Mouse (Mus musculus) heart, adult 18-20 months (tissue): ENCODE results near the gene Frmd5. TPM values are rescaled to one million over a fixed set of nuclear protein-coding genes. Genes with fewer than 3 reads are reported as not detected.

Source experiments
- DNase-seq, 2 experiments: peaks; one replicate each; pipeline ENCODE4 v3.0.0; 2021 to 2022; ENCODE audit warnings: mixed read lengths in 1 of 2
- total RNA-seq, 2 experiments: library from RNA; stranded (reverse); gene quantifications; 2 replicates each; pipeline ENCODE4 v1.2.3; 2021

The Frmd5 gene
- total RNA-seq, 2 experiments from 2014 or later, result 258 to 268 TPM

DNA sequence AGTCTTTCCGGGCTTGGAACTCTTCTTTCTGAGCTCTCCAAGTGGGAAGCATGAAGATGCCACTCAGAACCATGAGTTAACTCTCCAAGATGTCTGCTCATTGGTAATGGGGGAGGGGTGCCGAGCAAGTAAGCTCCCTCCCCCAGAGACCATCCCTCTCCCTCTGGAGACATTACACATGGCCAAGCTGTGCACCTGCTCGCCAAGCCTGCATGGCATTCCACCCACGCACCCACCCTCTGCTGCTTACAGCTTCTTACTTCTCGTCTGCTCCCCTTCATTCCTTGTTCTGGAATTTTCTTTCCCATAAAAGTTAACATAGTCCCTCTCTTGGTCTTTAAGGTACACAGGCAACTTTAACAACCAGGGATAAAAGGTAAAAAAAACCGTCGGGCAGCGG, 123.3 kb downstream of the Frmd5 start:
- DNase-seq, result no peak

DNA sequence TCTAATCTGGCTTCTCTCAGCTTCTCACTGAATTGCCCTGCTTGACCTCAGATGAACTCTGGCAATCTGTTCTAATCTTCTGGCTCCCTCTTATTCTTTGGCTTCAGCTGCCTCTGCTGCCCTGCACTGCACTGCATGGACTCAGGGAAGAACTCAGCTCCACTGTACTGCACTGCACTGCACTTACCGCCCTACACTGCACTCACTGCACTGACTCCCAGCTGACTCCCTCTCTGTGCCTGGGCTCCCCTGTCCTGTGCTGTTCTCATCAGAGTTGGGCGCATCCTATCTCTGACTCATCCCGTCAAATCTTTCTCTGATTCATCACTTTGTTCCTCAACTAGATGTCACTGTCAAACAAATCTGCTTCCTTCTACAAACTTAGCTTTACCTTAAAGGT, 124.5 kb downstream of the Frmd5 start:
- no peak for DNase-seq

DNA sequence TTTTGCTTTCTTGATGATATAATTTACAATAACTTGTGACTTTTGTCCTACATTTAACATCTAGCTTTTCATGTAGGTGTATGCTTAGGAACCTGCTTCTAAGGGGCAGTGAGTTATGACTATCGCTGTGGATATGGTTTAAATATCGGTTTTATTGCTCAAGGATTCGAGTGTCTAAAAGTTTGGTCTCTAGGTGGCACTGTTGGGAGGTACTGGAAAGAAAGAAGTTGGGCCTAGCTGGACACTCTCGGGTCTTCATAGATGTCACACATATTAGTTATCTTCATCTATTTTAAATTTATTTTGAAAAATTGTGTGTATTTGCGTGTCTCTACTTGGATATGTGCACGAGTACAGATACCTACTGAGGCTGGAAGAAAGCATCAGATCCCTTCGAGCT, 127.2 kb downstream of the Frmd5 start:
- no peak for DNase-seq

DNA sequence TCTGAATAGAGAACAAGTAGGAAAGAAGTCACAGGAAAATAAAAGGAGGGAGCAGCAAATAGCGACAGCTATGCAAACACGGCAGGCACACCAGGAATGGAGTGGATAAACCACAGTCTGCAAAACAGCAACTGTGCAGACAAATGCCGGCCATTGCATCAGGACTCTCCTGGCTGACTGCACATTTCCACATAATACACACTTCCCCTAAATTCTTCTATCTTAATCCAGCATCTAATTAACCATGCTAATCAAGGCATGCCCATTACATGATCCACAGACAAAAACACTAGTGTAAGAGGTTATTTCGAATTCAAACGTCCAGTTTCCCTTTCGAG, 129.3 kb downstream of the Frmd5 start:
- no peak for DNase-seq

DNA sequence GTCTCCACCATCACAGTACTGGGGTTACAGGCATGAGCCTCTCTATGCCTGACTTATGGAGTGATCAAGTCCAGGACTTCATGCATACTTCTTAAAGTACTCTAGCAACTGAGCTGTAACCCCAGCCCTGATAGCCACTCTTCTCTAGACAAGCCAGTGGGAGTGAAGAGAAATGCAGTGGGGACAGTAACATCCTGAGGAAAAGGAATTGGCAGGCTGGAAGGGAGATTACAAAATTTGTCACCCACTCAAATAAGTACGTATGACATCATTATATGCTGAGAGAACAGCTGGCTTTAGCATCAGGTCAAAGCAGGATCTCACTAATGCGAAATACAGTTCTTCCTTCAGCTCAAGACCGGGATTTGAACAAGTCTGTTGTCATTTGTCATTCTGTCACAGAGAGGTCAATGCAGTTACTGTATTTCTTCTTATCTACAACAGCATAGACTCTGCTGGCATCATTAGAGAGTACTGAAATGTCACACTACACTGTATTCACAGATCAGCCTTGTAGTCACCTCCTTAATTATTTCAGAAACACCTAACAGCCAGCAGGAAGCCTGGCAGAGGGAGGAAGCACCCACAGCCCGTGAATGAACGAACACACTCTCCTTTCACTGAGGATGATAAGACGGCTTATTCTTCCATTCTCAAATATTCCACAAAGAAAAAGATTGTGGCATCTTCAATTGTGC, 129.8 kb downstream of the Frmd5 start:
- DNase-seq, result peak; percentile 22 to 32

DNA sequence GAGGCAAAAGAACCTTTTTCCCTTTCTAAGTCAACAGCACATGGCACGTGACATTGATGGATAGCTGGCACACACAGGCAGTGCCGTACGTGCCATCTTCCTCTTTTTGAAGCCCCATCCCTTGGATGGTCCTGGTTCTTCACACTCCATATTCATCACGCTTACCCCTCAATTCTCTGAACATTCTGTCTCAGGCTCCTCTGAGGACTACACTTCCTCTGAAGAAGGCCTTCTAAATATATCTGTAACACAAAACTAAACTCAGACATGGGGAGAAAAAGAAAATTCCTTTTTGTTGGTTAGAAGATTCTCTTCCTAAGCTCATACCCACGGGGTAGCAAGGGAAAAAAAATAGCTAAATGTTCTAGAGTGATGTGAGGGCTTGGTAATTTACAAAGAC, 131.0 kb downstream of the Frmd5 start:
- no peak for DNase-seq

DNA sequence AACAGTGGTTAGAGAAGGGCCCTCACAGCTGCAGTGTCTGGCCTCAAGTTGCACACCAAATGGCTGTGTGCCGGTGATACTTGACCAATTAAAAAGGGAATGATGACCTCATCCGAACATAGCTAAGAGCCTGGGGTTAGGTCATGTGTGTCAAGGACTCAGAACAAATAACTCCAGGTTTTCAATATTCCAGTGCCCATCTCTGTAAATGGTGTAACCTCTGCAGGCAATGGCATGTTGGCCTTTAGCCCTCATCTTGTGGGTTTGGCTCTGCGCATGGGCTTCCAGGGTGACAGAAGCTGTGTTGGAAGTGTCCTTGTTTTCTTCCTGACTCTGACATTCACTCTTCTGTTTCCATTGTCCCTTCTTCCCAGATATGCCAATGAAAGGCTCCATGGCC, 131.8 kb downstream of the Frmd5 start:
- peak; percentile 51 to 55 for DNase-seq

DNA sequence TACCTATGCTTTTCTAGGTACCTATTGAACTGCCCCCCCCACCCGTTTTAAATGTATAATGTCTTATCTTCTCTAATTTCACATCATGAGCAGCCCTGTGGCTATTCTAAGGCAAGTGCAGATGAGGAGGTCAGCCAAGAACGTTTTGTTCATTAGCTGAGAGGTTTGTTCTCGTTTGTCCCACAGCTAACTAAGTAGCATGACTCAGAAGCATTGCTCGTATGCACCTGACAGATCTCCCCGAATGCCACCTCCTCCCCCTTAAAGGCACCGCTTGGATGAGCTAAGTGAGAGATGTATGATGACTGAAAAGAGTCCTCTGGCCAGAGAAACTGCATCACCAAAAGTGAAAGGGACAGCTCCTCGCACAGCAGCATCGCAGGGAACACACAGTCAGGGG, 132.7 kb downstream of the Frmd5 start:
- DNase-seq, result peak; percentile 62 to 79

DNA sequence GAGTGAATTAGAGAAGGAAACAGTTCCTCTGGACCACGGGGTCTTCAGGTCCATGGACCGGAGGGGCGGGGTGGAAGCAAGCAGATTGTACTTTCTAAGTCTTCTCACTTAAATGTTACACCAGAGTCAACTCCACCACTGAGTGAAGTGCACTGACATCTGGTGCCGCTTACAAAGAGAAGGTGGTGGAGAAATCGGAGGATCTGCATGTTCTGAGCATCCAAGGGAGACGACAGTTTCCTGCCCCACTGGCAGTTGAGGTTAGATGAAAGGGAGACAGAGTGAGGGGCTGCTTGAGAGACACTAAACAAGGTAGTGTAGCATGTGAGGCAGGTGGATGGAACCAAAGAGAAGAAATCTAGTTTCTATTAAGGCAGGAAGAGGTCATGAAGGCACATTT, 137.0 kb downstream of the Frmd5 start:
- no peak for DNase-seq

DNA sequence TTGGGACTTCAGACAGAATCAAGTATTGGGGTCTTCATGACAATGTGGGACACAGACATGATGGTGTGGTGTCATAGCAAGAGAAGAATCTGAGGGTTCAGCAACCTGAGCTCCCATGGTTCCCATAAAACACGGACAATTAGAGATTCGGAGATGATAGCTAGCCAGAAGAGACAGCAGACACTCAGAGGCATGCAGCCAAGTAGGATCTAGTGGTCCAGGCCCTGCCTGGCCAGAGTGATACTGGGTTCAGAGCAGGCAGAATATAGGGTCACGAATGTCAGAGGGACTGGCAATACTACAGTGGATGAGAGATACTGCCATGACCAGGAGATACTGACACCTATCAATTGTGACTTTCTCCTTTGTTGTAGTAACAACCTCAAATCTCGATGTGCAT, 138.6 kb downstream of the Frmd5 start:
- DNase-seq, result no peak

DNA sequence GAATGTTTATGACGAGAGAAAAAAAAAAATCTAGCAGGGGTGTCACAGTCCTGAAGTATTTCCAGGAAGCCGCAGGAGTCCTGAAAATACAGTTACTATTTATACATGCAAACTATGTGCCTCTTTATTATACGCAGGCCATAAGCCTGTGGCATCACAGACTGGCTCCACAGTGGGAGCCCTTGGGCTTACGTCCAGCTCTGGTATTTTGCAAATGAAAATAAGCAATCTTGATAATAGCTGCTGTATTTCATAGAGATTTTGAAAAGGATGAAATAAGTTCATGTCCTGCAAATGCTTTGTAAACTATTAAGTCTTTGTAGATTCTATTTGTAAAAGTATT, 145.8 kb downstream of the Frmd5 start:
- no peak for DNase-seq

DNA sequence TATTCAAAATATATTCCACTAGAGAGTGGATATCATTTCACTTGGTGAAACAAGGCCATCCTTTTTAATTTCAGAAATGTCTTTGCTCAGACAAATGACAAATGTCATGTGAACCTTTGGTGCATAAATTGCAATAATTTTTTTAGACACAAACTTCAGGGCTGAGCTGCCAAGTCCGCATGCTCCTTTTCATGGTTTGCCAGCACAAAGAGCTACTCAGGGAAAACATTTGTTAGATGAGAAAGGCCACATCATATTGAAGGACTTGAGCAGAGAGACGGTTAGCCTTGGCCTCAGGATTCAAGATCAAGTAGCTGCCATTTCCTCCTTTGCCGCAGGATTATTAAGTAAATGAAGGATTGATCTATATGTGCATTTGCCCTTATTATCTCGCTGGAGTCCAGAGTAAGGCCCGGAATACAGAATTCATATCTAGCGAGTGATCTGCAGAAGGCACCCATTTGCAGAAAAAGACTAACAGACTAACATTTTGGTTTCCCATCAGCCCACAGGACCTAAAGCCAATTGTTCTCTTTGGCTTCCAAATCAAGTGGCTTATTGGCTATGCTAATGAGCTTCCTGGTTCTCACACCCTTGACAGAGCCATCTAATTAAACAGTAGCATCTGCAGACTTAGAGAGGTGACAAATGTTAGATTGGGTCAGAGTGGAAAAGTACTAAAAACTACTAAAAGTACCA, 146.3 kb downstream of the Frmd5 start:
- no peak for DNase-seq

DNA sequence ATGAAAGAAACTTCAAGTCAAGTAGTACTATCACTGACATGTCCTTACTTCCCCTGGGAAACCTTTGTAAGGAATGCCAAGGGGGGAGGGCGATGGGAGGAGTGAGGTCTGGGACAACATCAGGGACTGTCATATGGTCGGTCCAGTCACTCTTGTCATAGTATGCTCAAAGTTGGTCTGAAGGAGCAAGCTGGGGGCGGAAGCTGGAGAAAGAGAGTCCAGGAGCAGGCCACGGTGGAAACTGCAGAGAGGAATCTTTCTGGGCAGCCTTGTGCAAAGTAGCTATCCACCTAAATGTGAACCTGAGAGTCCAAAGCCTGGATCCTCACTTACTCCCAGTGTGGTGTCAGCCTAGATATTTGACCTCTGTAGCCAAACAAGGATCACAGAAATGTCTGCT, 147.5 kb downstream of the Frmd5 start:
- no peak for DNase-seq

DNA sequence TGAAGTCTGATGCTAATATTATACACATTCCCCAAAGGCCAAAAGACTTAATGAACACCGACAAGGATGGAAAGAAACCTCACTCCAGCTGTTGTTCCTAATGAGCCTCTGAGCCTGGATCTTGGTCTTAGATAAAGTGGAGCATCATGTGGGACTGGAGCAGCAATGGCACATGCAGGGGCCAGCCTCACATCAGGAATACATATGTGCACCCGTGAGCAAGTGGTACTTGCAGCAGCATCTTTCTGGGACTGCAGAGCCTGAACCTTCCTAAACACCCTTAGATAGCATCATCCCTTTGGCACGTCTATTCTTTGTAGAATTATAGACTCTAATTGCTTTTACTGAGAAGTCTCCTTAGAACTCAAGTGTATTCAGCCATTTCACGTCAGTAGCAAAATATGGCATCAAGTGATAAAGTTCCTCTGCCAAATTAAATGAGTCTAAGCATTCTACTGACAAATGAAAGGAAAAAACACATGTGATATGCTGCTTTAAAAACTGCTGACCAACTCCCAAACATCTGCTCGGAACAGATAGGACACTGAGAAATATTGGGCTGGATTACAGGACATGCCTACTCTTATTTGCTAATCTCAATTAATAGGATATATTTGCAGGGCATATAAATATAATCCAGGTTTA, 148.6 kb downstream of the Frmd5 start:
- DNase-seq, result no peak

DNA sequence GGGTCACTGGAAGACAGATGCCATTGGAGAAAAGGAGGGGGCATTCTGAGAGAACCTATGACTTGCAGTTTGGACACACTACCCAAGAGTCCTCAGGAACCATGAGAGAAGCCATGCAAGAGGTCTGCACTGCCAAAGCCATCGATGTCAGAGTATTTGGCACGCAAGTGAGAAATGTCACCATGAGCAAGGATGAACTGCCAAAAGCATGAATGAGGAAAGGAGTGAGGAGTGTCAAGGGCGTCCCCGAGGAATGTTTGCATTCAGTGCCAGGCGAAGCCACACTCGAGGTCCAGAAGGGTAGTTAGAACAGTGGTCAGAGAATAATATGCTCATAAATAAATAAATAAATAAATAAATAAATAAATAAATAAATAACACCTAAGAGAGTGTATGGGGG, 150.9 kb downstream of the Frmd5 start:
- peak; percentile 38 to 59 for DNase-seq

DNA sequence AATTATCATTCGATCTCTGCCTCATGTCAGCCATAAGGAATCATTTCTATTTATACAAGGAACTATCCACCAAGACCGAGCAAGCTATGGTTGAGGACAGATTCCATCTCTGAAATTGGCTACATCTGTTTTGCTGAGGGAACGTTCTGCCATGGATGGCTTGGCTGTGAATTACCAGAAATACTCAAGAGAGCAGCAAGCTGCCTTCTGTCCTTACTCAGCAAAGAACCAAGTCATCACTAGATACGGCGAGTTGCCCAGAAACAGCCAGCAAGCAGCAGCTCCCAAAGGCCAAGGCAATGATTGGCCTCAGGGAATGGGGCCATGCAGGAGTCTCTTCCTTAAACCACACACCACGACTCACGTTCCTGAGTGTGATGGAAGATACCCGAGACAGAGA, 151.8 kb downstream of the Frmd5 start:
- peak; percentile 34 to 52 for DNase-seq

DNA sequence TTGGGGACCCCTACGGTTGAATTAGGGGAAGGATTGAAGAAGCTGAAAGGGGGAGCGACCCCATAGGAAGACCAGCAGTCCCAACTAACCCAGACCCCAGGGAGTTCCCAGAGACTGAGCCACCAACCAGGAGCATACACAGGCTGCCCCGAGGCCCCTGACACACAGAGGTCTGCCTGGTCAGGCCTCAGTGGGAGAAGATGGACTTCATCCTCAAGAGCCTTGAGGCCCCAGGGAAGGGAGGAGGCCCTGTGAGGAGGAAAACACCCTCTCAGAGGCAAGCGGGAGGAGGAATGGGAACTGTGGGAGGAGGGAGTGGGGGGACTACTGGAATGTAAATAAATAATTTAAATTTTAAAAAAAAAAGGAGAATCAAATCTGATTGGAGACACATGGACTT, 160.4 kb downstream of the Frmd5 start:
- no peak for DNase-seq

DNA sequence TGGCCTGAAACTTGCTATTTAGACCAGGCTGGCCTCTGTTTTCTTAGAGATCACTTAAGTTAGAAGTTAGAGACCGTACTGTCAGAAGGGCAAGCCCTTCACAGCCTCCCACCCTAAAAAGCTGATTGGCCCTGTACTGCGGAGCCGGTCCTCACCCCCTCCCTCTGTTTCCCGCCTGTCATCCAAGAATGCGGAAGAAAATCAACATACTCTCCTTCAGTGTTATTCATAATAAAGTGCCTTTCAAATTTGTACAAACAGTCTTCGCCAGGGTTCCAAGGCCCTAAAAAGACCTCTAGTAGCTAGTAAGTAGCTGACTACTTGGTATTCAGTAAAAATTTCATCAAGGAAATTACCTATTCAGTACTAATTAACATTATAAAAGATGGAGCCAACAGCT, 164.0 kb downstream of the Frmd5 start:
- DNase-seq, result no peak

DNA sequence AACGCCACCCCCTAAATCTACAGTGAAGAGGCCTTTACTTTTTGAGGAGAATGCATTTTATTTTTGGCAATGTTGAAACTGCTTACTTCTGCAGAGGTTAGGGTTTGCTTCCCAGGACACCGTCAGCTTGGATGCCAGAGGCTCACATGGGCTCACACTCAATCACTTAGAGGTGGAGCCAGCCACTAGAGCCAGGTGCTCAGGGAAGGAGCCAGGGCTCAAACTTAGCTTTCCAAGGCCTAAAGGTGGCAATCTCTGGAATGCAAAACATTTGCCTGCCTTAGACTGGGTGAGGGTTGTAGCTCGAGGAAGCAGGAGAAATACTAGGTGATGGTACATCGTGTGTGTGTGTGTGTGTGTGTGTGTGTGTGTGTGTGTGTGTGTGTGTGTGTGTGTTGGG, 174.8 kb downstream of the Frmd5 start:
- no peak for DNase-seq

DNA sequence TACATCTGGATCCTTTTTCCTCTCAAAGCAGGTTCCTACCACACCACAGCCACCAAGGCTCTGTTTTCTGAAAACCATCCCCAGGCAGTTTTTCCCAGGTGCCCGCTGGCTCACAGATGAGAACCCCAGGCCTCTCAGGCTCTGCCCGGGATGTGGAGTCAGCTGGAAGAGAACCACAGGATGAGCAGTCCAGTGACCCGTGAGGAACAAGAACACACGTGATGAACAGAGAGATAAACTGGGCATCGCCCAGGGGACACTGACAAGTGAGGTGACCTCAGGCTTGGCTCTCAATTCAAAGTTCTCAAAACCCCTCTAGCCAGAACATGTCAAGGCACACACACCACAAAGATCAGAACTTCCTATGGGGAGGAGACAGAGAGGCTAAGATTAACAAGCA, 176.6 kb downstream of the Frmd5 start:
- no peak for DNase-seq

DNA sequence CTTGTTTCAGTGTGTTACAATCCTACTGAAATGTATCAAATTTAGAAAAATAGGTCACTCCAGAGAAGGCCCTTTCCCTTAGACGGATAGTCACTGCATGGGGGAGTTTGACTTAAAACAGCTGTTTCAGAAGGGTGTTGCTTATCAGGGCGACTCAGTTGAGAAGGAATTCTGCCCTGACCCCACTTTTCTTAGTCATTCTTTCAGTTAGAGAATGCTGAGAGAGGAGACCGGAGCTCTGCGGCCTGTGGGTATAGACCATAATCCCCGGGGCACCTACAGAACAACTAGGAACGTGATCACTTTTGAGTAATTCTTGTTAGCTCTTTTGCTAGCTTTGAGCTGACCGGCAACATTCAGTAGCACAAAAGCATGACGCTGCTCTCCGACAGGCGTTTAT, 178.6 kb downstream of the Frmd5 start:
- DNase-seq, result peak; percentile 38 to 50

DNA sequence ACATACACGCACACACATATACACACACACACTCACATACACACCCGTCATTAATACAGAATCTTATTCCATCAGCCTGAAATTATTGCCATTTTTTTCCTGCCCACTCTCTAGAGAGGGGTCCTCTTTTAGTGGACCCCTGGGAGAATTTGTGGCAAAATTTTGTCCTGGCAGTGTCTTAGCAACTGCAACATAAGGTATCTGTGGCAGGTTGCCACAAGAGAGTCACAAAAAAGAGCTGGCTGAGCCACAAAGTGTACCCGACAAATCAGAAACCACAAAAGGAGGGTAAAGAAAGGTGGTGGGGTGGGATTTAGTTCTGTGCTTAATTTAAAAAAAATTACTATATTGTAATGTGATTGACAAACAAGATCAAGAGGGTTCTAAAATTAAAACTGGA, 181.0 kb downstream of the Frmd5 start:
- DNase-seq, result no peak

DNA sequence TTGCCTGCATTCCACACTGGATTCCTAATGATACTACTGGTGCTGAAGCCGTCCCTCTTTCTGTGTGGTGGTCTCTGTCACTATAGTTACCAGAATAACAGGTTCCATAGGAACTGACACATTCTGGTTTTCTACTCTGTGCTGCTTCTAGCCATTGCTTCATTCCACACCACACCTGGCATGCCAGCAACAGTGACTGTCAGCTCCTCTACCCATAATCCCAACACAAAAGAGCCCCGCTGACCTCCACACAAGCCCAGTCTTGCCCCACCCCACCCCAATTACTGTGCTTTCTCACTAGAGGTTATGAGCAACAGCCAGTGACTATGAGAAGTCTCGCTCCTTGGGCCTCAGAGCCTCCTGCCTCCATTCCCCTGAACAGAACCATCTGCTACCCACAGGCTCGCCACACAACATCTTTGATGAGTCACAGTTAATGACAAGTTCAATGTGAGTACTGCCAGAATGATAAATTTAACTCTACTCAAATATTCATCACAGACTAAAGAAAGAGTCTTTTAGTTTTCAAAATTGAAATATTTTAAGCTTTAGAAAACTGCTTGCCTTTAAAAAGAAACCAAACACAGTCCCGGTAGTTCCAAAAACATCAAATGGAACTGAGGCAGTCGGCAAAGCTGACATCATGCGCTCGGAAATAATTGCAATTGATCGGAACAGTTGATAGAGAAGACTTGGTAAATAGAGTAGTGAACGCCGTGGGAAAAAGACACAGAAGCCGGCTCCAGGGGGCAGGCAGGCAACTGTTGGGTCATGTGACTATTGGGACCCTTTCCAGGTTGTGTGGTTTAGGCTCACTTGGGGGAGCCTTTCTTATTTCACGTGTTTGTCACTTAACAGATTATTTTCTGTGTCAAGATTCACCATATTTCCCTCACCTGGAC, 185.4 kb downstream of the Frmd5 start:
- DNase-seq, result peak; percentile 24 to 33
